Mouse (Mus musculus): ENCODE measurements around the gene Gm7029. TPM values are rescaled to one million over a fixed set of nuclear protein-coding genes. Genes with fewer than 3 reads are reported as not detected.
A peak's percentile ranks its signal among the peaks of the same experiment; 100 is the strongest.

The Gm7029 gene
- total and polyA plus RNA-seq, 3 experiments = not detected

- TF ChIP-seq ELF1 (IDR thresholded peaks at IDR 0.05; ENCODE audit: low read depth, low read length) (0 out of 2 replicates have a peak, but pooled peaks have one; percentile 47), ZNF384 (IDR thresholded peaks at IDR 0.05; ENCODE audit: low read depth, low read length) (no peak), BHLHE40 (IDR thresholded peaks at IDR 0.05; ENCODE audit: borderline replicate concordance, low read depth, low read length) (no peak), NELFE (IDR thresholded peaks at IDR 0.05; ENCODE audit: low read depth, low read length) (peak; percentile 43), SMC3 (IDR thresholded peaks at IDR 0.05; ENCODE audit: low read depth, low read length) (no peak), RCOR1 (IDR thresholded peaks at IDR 0.05; ENCODE audit: low read depth, low read length) (no peak), MEF2A (IDR thresholded peaks at IDR 0.05; ENCODE audit: extremely low read depth, insufficient replicate concordance, low read depth, low read length, poor library complexity, severe bottlenecking) (no peak), TAL1 (IDR thresholded peaks at IDR 0.05; ENCODE audit: low read length) (no peak), ZKSCAN1 (IDR thresholded peaks at IDR 0.05; ENCODE audit: low read depth, low read length) (no peak), USF2 (IDR thresholded peaks at IDR 0.05; ENCODE audit: borderline replicate concordance in 1 of 2, insufficient read depth in 1 of 2, low read depth in 1 of 2, low read length in 2 of 2) (no peak), SIN3A (IDR thresholded peaks at IDR 0.05; ENCODE audit: low read length) (peak; percentile 68), MYC (IDR thresholded peaks at IDR 0.05; ENCODE audit: low read depth, low read length) (no peak), POLR2AphosphoS5 (IDR thresholded peaks at IDR 0.05; ENCODE audit: borderline replicate concordance, low read depth, low read length) (no peak), MAX (IDR thresholded peaks at IDR 0.05; ENCODE audit: low read length) (no peak; the same call in 1 of the 2 replicates), ZMIZ1 (IDR thresholded peaks at IDR 0.05; ENCODE audit: low read depth, low read length) (no peak), UBTF (IDR thresholded peaks at IDR 0.05; ENCODE audit: borderline replicate concordance, insufficient read depth, low read depth, low read length) (no peak), KAT2A (conservative IDR thresholded peaks at IDR 0.05; ENCODE audit: low read depth, low read length) (no peak)
Measured at GRCm38 (mm10) chr17:33908331-33909076, 34.9 kb downstream of the Gm7029 start (continued).

DNA sequence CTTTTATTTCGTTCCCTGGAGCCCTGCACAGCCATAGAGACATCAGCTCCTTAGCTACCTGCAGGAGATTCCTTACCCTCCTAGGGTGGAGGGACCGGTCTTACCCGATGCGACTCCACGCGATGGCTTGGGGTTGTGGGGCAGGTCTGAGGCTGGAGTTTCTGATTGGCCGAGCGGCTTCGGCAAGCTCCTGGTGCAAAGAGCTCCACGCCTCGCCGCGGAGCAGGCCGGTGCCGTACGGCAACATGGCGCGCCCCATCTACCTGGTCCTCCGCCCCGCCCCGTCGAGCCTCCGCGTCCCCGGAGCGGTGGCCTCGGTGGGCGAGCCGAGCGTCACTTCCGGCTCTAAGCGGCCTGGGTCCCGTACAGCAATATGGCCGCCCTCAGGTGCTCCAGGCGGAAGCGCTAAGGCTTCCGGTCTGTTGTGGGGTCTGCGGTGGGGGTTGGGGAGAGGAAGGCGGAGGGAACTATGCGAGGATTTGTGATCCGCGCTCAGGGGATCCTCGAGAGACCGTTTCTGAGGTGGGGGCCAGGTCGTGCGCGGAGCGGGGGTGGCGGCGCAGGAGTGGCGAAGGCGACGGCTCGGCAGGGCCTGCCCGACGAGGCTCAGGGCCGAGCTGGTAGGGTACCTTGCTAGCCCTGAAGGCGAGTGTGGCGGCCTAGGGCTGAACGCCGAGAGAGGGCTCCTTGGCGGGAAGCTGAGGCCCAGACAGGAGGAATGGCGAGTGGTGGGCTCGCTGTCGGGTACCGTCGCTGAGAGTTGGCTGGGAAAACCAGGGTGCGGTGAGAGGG, 35.6 kb downstream of the Gm7029 start, which contains the start of gene Daxx:
TSS of gene Daxx (plus strand) at position 338 of the 792 bp plus-strand sequence.
- peaks cover 0 to 10% of the 10 kb centered on the region in 2 experiments; a peak in 2 of 4 replicates for H3K4me1 ChIP-seq (ENCODE audit: control insufficient read depth in 1 of 2, insufficient read depth in 2 of 2, low read length in 2 of 2)
- peak within 1 kb of the TSS; percentile 91 for H3K9ac ChIP-seq (ENCODE audit: control insufficient read depth, low read depth, low read length, poor library complexity, severe bottlenecking)
- no peaks in the 10 kb centered on the region for H3K27me3 ChIP-seq (ENCODE audit: control insufficient read depth in 1 of 2, insufficient read depth in 2 of 2, low read length in 2 of 2)
- no peaks in the 10 kb centered on the region for H3K9me3 ChIP-seq (replicated peaks; ENCODE audit: insufficient read depth, low read length)
- H3K79me2 ChIP-seq (ENCODE audit: control insufficient read depth, insufficient read depth, low read length, poor library complexity) = peaks cover 30% of the 10 kb centered on the region
- H3K27ac ChIP-seq (ENCODE audit: control insufficient read depth, low read depth, low read length) = peak within 1 kb of the TSS; percentile 75
- DNase-seq (ENCODE audit: low read depth, low spot score) = peak; percentile 99
- H3K4me3 ChIP-seq (ENCODE audit: control insufficient read depth in 1 of 2, insufficient read depth in 1 of 2, low read depth in 2 of 2, low read length in 2 of 2) = peak within 1 kb of the TSS; percentile 76 to 90
- H3K36me3 ChIP-seq (ENCODE audit: control insufficient read depth in 1 of 2, insufficient read depth in 2 of 2, low read length in 2 of 2) = peaks cover 0 to 9% of the 10 kb centered on the region in 2 experiments; a peak in 3 of 4 replicates
- TF ChIP-seq TAL1 (IDR thresholded peaks at IDR 0.05; ENCODE audit: low read length) = no peak
- no peak for TF ChIP-seq UBTF (IDR thresholded peaks at IDR 0.05; ENCODE audit: borderline replicate concordance, insufficient read depth, low read depth, low read length)
- TF ChIP-seq MEF2A (IDR thresholded peaks at IDR 0.05; ENCODE audit: extremely low read depth, insufficient replicate concordance, low read depth, low read length, poor library complexity, severe bottlenecking) = no peak
- TF ChIP-seq KAT2A (conservative IDR thresholded peaks at IDR 0.05; ENCODE audit: low read depth, low read length) = peak; percentile 82; the same call in 1 of the 2 replicates
- TF ChIP-seq MAFK (IDR thresholded peaks at IDR 0.05; ENCODE audit: borderline replicate concordance, low read depth, low read length) = no peak
- TF ChIP-seq ELF1 (IDR thresholded peaks at IDR 0.05; ENCODE audit: low read depth, low read length) = peak; percentile 98
- no peak for TF ChIP-seq SMC3 (IDR thresholded peaks at IDR 0.05; ENCODE audit: low read depth, low read length)
- TF ChIP-seq POLR2A (IDR thresholded peaks at IDR 0.05; ENCODE audit: control insufficient read depth in 1 of 2, insufficient read depth in 1 of 2, low read depth in 1 of 2, low read length in 2 of 2, poor library complexity in 1 of 2) = peak in 1 of 2 experiments; percentile 85; a peak in 3 of 4 replicates
- TF ChIP-seq RCOR1 (IDR thresholded peaks at IDR 0.05; ENCODE audit: low read depth, low read length) = peak; percentile 59; the same call in 1 of the 2 replicates
- TF ChIP-seq GATA1 (IDR thresholded peaks at IDR 0.05; ENCODE audit: low read depth, low read length) = no peak
- no peak for TF ChIP-seq ZC3H11A (IDR thresholded peaks at IDR 0.05; ENCODE audit: low read depth, low read length)
- TF ChIP-seq HCFC1 (IDR thresholded peaks at IDR 0.05; ENCODE audit: low read depth, low read length) = peak; percentile 96
- peak; percentile 79 for TF ChIP-seq MXI1 (IDR thresholded peaks at IDR 0.05; ENCODE audit: low read depth, low read length)
- TF ChIP-seq SIN3A (IDR thresholded peaks at IDR 0.05; ENCODE audit: low read length) = peak; percentile 88
- TF ChIP-seq POLR2AphosphoS5 (IDR thresholded peaks at IDR 0.05; ENCODE audit: borderline replicate concordance, low read depth, low read length) = no peak
- no peak for TF ChIP-seq CHD1 (IDR thresholded peaks at IDR 0.05; ENCODE audit: low read depth, low read length)
- TF ChIP-seq JUND (IDR thresholded peaks at IDR 0.05; ENCODE audit: low read depth, low read length) = no peak
- no peak for TF ChIP-seq GABPA (IDR thresholded peaks at IDR 0.05; ENCODE audit: low read depth, low read length)
- TF ChIP-seq USF2 (IDR thresholded peaks at IDR 0.05; ENCODE audit: borderline replicate concordance in 1 of 2, insufficient read depth in 1 of 2, low read depth in 1 of 2, low read length in 2 of 2) = no peak
- peak; percentile 83 for TF ChIP-seq NELFE (IDR thresholded peaks at IDR 0.05; ENCODE audit: low read depth, low read length)
- TF ChIP-seq EP300 (IDR thresholded peaks at IDR 0.05; ENCODE audit: low read depth in 1 of 2, low read length in 2 of 2) = peak in 1 of 2 experiments; percentile 36; a peak in 1 of 4 replicates
- no peak for TF ChIP-seq E2F4 (IDR thresholded peaks at IDR 0.05; ENCODE audit: borderline replicate concordance, low read depth, low read length)
